Mouse (Mus musculus) yolk sac, embryonic 10.5 days (tissue): Measurements from ENCODE around the gene Dnajb4.
A peak's percentile ranks its signal among the peaks of the same experiment; 100 is the strongest.

Source experiments
- DNase-seq: peaks from one replicate; pipeline ENCODE4 v3.0.0-alpha.2; 2017; ENCODE audit warnings: low spot score

The Dnajb4 gene

DNA sequence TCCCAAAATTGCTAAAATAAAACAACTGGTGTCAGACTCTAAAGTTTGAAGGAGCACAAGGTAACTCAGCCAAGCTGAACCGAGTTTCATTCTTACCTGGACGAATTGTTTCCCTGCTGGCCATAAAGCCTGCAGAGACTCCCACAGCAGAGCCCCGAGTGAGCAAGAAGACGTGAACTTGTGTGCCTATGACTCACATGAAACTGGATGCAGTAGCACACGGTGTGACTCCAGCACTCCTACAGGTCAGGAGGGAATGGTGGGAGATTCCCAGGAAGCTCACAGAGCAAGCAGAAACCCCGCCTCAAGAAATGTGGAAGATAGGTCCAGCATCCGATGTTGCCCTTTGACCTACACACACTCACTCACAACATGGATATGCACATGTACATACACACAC, 38.2 kb downstream of the Dnajb4 start:
- peak; percentile 46 for DNase-seq

DNA sequence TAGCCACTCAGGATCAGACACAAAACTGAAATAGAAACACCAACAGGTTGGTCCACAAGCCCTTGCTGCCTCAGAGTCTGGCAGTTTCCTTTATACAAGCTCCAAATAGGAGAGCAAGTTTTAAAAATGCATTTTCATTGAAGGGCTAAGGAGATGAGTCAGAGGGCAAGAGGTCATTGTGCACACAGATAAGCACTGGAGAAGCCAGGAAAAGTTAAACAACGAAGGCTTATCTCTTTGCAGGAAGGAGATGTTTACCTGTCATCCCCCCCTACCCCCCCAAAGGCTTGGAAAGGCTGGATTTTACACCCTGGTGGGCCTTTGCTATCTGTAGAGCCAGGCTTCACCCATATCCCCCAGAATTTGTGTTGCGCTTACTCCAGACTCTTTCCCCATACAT, 38.9 kb downstream of the Dnajb4 start:
- peak; percentile 86 for DNase-seq

DNA sequence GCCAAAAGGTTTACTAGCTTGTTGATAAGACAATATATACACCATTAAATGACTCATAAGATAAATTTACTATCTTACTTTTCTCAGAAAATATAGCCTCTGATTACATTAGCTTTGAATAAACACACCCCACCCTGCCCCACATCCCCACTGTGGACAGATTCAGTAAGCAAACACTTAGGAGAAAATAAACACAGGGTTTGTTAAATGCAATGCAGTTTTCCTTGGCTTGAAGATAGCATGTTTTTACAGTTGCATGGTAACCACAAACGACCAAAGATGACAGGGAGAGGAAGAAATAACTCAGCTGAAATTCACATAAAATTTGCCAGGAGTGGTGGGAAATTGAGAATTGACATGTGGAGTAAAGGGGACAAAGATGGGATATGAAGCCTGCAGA, 39.7 kb downstream of the Dnajb4 start:
- no peak for DNase-seq

DNA sequence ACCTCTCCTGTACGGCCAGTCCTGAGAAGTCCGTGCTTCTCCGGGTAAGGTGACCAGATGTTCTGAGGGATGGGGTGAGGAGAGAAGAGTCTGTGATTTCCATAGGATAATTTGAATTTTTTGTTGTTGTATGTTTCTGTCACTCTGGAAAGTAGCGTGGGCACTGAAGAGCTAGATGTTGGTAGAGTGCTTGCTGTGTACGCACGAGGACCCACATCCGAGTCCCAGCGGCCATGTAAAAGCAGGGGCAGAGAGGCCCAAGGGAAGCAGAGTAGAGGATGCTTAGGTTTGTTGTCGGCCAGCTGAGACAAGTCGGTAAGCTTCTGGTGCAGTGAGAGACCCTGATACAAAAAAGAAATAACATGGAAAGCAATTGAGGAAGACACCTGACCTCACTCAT, 42.1 kb downstream of the Dnajb4 start:
- no peak for DNase-seq

DNA sequence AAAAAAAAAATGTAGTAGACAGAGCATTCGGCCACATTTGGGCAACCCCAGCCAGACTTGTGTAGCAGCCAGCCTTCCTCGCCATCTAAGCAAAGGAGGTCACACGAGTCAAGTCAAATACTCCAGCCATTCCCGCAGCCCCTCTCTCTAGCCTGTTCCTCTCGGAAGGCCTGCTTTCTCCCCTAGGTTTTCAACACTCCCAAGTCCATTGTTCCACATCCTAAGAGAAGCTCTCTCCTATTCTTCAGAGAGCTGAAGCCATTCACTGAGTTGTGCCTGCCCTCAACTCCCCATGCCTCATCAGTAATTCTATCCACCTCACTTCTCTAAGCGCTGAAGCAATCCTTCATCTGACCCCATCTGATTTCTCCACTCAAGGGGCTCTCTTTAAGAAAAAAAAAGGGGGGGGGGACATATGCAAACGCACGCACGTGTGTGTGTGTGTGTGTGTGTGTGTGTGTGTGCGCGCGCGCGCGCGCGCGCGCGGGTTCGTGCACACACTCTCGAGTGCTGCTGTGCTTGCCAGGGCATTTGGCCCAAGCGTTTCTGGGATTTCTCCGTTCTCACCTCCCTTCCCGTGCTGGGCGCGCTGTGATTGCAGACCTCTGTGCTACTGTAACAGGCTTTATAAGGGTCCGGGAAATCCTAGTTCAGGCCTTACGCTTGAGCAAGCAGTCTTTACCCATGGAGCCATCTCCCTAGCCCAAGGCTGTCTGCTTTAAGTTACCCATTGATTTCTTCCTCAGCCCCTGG, 43.2 kb downstream of the Dnajb4 start:
- DNase-seq: no peak

DNA sequence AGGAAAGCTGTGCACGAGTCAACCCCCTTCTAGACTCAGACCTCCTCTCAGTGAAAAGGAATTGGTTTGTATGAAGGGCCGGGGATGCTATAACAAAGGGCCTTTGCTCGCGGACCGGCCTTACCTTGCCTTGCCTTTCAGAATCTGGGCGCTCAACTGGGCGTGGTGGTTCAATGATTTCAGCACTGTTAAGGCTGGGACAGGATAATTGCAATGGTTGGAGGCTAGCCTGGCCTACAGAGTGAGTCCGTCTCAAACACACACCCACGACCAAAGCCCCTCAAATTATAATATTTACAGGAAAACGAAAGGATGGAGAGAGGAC, 44.0 kb downstream of the Dnajb4 start, which contains the start of gene Gipc2:
Gene Gipc2 (minus strand): TSS at position 132 of the 325 bp plus-strand sequence.
- DNase-seq: no peak

DNA sequence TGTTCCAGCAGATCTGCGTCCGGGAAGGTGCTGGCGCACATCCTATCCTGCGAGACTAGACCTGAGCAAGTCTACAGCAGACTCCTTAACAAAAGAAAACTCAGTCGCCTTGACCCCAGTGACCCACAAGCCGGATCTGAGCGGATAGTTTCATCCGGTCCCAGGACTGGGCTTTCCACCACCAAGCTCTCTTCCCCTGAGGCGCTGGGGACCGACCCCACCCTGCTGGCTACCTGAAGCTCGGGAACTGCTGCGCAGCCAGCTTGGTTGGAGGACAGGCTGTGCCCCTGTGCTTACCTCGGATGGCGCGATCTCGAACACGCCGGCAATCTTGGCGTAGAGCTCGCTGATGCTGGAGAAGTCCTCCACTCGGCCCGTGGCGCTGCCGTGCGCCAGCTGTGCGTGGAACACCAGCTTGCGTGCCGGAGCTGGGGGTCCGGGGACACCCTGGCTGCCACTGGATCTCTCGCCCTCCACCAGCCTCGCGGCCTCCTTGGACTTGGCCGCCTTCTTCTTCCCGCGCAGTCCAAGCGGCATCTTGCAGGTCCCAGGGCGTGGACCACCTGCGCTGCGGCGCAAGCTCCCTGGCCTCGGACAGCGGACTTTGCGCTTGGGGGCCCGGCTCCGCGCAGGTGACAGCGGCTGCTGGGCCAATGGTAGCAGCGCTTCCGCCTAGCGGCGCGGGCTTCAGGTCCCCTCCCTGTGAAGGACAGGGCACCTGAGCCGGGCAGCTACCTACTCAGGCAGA, 44.6 kb downstream of the Dnajb4 start:
- peak; percentile 86 for DNase-seq

DNA sequence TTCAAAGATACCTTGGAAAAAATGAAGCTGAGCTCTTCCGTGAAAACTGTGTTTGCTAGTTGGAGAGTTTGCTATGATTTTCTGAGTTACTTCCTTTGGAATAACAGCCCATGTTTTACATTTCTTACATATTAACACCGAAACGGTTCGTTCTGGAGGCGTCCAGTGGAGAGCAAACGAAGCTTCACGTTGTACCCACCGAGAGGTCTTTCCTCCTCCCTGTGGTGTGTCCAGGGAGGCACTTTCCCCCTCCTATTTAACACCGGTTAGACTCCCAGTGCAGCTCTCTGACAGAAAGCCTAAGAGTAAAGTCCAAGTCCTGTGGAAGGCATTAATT, 45.1 kb downstream of the Dnajb4 start:
- DNase-seq: no peak

DNA sequence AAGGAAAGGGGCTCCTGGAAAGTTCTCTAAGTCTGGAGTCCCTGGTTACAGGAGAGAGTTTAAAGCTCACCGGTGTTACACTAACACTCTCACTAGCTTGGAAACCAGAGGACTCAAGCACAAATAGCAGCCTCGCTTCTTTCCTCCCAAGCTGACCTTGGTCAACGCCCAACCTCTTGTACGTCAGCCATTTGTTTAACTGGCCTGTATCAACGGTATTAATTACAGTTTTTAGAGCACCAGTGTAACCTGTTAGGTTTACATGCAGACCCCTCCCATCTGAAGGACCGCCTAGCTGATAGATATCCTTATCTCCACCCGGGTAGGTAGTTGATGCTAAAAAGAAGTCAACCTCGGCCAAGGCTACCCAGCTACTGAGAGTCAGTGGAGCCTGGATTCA, 46.8 kb downstream of the Dnajb4 start:
- no peak for DNase-seq

DNA sequence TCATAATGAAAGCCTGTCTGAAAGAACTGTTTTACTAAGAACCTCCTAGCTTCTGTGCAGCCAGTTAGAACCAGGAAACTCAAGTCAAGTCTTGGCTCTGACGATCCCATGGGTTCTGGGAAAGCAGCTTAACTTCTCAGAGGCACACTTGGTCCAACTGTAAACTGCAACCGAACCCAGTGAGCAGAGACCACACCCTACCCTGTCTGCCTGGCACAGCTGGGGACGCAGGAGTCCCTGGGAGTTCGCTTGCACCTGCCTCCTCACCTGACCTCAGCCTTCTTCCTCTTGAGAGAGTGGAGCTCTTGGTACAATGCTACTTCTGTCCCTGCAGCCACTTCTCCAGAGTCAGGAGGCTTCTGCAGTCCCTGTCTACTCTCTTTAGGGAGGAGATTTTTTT, 49.5 kb downstream of the Dnajb4 start:
- DNase-seq: no peak

DNA sequence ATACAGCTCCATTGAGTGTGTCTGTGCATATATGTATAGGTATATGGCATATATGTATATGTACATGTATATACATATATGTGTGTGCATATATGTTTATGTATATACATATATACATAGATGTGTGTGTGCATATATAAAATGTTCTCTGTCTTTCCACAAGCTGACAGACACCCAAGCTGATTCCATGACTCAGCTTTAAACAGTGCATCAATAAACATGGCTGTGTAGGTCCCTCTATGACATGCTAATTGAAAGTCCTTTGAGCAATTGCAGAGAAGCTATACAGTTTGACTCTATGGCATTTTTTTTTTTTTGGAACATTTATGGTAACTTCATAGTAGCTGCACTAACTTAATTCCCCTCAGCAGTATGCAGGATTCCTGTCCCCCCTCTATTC, 50.8 kb downstream of the Dnajb4 start:
- no peak for DNase-seq

DNA sequence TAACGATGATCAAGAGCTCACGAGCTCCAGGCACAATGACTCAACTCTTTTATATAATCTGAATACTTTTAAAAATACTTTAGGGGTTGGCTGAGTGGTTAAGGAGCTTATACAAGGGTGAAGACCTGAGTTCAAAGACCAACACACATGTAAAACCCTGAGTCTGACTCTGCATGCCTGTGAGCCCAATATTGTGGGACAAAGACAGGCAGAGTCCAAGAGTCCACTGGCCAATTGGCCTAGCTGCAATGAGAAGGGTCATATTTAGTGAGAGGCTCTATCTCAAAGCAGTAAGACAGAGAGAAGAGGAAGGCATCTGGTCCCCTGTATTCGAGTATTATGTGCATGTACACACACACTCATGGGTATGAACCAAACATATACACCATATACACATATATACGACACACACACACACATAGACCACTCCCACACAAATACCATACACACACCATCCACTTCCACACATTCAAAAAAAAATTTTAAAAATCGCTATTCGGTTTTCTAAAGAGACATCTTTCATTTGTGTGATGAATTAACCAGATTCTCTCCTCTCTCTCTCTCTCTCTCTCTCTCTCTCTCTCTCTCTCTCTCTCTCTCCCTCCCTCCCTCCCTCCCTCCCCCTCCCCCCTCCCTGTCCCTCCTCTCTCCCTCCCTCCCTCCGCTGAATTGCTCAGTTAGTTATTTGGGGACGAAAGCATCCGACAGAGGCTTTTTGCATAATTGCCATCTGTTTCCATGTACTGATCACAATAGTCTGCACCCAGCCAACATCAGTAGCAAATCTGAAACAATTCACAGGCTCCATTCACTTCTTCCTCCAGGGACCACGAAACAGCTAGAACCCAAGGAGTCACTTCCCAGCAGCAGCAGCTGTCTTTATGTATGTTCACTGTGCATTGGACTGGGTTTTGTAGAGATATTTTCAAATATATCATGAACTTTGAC, 51.5 kb downstream of the Dnajb4 start:
- no peak for DNase-seq

DNA sequence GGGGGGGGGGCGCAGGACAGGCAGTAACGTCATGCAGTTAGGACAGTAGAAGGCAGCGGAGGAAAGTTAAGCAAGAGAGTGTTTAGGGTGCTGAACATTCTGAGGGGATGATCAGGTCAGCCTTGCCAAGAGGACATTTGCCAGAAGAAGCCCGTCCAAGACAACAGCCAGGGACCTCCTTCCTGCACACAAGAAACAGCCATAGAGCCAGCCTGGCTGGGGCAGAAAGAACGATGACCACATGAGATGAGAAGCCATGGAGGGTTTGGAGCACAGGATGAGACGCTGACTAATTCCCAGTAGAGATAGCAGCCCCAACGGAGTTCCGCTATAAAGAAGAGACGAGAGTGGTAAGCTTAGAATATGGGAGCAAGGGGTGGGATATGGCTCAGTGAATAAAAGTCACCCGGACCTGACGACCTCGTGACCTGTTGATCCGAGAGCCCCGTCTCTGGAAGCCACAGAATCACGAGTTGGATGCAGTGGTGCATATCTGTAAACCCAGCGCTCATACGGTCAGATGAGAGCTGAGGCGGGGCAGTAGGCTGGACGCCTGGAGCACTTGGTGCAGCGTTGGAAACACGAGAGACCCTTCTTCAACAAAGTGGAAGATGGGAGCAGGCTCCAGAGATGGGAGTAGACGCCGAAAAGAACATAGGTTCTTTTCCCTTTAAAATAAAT, 53.1 kb downstream of the Dnajb4 start:
- DNase-seq: no peak

DNA sequence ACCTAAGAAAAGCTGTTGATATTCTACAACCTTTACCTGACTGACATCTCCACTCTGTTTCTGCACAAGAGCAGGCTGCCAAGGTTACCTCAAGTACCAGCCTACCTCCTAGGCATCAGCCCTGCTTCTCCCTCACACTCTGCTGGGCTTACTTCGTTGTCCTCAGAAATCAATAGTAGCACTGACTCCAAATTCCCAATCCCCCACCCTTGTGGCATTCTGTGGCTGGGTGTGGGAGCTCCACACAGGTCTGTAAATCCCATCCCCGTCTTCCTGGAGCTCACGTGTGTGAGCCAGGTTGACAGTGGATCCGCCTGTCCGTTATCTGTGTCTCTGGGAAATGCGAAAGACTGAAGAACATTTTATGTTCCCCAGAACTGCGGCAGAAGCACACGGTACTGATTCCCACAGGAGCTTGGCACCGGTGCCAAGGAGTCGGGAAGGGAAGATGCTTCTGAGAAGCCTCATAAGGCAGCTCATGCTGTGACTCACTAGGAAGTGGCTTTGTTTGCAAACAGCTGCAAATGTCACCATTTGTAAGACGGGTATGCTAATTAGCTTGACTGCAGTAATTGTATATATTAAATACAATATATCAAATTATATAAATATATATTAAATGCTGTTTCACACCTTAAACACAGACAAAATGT, 54.7 kb downstream of the Dnajb4 start:
- DNase-seq: no peak

DNA sequence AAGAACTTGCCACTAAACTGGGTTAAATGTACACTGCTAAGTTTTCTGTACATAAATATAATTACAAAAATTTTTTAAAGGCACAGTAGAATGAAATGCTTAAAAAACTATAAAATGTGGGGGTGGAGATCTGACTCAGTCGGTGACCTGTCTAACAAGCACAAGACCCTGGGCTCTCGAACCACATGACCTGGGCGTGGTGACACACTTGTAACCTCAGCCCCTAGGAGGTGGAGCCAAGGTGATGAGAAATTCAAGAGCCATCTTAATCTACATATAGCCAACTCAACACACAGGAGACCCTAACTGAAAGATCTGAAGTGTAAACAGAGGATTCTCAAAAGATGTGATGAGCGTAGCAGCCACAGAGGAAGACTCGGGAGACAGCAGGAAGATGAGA, 56.0 kb downstream of the Dnajb4 start:
- no peak for DNase-seq

DNA sequence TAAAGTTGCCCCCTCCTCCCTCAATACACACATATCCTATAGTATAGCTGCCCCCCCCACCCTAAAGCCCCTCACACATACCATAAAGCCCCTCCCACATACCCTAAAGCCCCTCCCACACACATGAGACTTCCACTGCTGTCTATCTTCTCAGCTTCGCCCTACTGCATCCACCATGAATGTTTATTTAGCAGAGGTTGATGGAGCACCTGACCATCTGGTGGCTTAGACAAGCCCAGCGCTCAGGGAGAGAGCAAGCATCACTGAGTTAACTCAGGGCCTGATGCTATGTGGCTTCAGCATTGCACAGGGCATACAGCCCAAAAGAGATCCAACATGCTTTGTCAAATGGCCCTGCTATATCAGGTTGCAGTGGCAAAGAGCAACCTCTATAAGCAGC, 57.0 kb downstream of the Dnajb4 start:
- DNase-seq: no peak

DNA sequence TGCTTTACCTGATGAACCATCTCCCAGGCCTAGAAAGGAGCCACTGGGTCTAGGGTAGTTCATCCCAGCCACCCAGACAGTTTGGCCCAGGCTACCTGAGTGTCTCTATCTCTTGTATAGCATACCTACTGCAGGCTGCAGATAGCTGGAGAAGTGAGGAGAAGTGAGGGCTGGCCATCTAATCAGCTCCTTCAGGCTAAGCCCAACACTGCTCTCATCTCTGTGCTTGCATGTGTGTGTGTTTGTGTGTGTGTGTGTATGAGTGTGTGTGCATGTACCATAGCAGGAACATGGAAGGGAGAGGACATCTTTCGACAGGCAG, 57.7 kb downstream of the Dnajb4 start:
- DNase-seq: no peak

DNA sequence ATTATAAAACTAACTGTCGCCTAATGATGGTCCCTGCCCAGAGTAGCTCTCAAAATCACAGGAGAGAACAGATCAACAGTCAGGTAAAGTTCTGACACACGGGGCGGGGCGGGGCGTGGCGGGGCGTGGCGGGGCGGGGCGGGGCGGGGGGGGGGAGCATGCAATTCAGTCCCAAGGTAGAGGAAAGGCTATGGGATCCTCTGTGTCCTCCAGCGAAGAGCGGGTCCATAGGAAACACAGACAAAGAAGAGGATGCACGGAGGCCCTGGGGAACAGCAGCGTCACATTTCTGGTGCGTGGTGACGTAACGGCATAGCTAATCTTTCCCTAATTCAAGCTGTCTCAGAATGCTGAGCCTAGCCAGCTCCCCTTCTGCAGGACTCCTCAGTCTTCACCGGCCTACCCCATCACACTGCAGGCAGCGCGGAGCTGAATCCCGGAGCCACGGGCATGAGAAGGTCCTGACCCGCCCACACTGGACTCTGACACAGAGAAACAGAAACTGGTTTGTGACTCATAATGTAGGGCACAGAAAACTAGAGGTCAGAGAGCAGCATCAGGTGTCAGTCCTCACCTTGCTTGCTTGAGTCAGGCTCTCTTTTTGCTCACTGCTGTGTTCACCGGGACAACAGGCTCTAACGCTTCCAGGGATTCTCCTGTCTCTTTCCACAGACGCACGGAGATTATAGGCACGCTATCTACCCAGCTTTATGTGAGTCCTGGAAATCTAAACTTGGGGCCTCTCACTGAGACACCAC, 58.2 kb downstream of the Dnajb4 start:
- DNase-seq: peak; percentile 70

DNA sequence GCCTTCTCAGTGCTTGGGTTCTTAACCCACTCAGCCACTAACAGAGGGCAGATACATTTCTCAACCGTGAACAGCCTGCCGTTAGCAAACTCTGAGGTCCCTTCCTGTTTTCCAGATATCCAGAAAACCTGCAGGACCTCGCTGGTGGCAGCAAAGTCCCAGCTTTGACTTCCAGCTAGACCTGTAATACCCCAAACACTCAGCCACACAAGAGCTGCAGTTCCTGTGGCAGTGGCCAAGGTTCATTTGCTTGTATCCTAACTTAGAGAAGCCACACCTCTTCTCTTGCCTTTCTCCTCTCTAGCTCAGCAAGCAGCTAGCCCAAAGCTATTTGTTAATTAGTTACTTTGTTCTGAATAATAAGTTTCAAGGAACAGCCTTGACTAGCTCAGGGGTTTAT, 60.2 kb downstream of the Dnajb4 start:
- DNase-seq: peak; percentile 68

DNA sequence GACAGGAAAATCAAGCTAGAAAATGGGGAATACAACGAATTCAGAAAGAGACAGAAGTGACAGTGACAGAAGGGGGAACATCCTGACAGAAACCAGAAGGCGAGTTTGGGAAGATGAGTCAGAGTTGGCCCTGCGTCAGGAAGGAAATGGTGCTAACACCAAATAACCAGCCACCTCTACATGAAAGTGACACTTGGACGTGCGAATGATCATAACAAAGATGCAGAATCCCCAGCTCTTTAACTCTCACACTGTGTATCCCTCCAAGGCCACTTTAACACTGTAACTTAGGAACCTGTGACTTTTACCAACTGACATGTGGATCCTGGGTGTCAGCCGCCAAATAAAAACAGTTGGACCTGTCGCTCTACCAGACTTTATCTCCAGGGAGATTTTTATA, 60.7 kb downstream of the Dnajb4 start:
- DNase-seq: no peak
